Mouse (Mus musculus) c-Kit-positive CD71-negative TER-119-negative erythroid progenitor cells, embryonic 14.5 days (primary cell): Measurements from ENCODE around the gene Gm29735.
"Not testable (repeated sequence)": the region's sequence is repeated elsewhere in the genome, so short reads cannot be mapped to it uniquely, and the experiment has no call there.

ENCODE experiments used
- DNase-seq: peaks from one replicate; pipeline ENCODE4 v3.0.0-alpha.2; 2013; ENCODE audit warnings: low read depth

The Gm29735 gene

DNA sequence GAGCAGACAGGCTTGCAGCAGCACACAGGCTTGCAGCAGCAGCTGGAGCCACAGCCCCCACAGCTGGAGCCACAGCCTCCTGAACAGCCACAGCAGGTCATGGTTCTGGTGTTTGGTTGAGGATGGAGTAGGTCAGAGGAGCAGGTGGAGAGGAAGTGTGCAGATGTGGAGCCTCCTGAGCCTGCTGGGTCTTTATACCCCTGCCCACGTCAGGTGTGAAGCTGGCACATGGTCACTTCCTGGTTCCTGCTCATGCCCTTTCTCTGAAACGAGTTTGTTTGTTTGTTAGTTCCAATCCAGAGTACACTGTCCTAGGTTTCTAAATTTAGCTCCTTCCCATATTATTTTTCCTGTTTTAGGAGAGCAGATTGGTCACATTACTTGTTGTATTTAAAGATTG lies at the start of gene Gm29735:
Gene Gm29735, minus strand, starts transcription at position 101 of the 400 bp plus-strand sequence.
- not testable (repeated sequence) for DNase-seq

- DNase-seq: no peak
Measured at GRCm38 (mm10) chr7:142205488-142205887, 48.6 kb upstream of the Gm29735 start.

GRCm38 (mm10) chr7:142201064-142201463 lies 44.2 kb upstream of the Gm29735 start, which contains the start of gene Krtap5-3:
Krtap5-3 (plus strand) TSS chr7:142201364.
- DNase-seq: no peak

- no peak for DNase-seq
Measured at GRCm38 (mm10) chr7:142198748-142199147, 41.8 kb upstream of the Gm29735 start.

DNA sequence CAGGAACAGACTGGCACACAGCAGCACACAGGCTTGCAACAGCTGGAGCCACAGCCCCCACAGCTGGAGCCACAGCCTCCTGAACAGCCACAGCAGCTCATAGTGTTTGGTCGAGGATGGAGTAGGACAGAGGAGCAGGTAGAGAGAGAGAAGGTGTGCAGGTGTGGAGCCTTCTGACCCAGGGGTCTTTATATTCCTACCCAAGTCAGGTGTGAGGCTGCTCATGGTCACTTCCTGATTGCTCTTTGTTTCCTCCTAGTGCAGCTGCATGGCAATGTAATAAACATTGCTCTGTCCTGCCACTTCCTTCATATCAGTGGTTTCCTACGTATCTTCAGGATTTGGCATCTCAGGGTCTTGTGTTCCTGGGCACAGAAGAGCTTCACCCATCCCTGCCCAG lies 33.4 kb upstream of the Gm29735 start, which contains the start of gene Gm10153:
Gene Gm10153, minus strand, starts transcription at position 101 of the 400 bp plus-strand sequence.
- DNase-seq: no peak

DNA sequence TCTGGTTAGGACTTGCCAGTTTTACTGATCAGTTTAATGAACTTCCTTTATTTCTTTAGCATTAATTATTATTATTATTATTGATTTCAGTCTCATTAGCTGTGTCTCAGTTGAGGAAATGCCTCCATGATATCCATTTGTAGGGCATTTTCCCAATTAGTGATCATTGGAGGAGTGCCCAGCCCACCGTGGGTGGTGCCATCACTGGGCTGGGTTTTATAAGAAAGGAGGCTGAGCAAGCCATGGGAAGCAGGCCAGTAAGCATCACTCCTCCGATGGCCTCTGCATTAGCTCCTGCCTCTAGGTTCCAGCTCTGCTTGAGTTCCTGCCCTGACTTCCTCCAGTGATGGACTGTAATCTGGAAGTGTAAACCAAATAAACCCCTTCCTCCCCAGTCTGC lies 31.2 kb upstream of the Gm29735 start:
- no peak for DNase-seq

DNA sequence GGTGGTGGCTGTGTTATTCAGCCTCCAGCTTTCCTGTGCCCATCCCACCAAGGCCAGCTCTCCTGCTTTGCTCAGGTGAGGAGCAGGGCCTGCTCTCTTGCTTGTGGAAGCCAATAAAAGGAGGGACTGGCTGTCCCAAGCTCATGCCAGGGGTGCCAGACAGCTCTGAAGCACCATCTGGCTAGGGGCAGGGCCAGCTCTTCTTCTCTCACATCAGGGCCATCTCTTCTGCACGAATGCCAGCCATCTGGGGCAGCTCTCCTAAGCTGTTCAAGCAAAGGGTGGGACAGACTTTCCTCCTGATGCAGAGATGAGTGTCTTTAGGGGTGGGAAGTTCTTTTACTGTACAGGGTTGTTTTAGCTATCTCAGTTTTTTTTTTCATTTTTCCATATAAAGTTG lies 24.1 kb upstream of the Gm29735 start:
- no peak for DNase-seq

DNA sequence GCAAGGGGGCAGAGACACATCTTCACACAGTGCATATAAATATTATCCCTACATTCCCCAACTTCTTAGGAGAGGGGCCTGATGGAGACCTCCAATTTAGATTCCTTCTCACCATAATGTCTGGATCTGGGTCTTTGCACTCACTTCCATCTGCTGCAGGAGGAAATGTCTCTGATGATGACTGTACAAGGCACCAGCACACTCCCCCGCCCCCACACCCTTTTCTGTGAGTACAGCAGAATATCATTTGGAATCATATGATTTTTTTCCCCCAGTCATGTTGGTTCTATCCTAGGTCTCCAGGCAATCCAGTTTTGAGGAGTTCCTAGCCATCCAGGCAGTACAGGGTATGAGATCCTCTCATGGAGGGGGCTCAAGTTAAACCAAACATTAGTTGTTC lies 21.8 kb upstream of the Gm29735 start:
- no peak for DNase-seq

- not testable (repeated sequence) for DNase-seq
Measured at GRCm38 (mm10) chr7:142175905-142176304, 19.0 kb upstream of the Gm29735 start, which contains the start of gene Krtap5-2. Krtap5-2 (minus strand) TSS chr7:142176005.

- DNase-seq: peak; percentile 23
Measured at GRCm38 (mm10) chr7:142169836-142170235, 12.9 kb upstream of the Gm29735 start.

DNA sequence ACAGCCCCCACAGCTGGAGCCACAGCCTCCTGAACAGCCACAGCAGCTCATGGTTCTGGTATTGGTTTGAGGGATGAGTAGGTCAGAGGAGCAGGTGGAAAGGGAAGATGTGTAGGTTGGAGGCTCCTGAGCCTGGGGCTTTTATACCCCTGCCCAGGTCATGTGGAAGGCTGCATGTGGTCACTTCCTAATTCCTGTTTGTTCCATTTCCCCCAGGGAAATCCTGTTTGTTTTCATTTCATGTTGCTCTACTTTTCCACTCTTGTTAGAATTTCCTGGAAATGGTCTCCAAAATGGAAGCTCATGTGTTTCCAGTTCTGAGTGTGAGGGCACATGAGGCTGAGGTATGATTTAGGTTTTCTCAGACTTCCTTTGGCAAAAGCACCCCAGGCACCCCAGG lies 8.7 kb upstream of the Gm29735 start, which contains the start of gene Gm4553:
Gene Gm4553, minus strand, starts transcription at position 101 of the 400 bp plus-strand sequence.
- DNase-seq: not testable (repeated sequence)

- no peak for DNase-seq
Measured at GRCm38 (mm10) chr7:142159366-142159765, 2.5 kb upstream of the Gm29735 start.

- DNase-seq: no peak
Measured at GRCm38 (mm10) chr7:142155308-142155707, 1.6 kb downstream of the Gm29735 start.

DNA sequence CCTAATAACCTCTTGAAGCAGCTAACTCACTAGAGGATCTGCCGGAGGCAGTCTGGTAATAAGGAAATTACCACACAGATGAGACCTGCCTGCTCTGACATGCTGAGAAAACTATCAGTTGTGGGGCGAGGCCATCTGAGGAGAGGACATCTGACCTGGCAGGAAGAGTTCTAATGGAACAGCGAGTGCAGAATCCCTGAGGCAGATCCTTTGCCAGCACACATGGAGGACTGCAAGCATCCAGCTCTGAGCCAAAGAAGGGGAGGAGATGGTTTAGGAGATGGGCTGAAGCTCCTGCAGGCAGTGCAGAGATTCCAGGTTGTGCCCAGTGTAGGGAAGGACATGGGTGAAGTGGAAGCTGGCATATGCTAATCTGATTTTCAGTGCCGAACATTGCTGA lies 4.7 kb downstream of the Gm29735 start:
- no peak for DNase-seq

DNA sequence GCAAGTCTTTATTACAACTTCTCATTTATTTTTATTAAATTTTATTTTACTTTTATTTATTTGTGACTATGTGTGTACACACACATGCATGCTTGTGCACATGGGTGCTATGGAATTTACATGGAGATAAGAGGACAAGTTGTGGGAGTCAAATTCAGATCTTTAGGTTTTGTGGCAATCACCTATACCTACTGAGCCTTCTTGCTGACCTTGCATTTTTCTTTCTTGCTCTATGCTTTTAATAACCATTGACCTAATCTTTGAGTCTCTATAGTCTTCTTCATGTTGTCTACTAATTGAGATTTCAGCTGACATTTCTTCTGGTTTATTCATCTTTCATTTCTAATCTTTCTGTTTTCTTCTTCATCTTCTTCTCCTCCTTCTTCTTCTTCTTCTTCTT lies 8.3 kb downstream of the Gm29735 start:
- DNase-seq: no peak

- peak; percentile 38 for DNase-seq
Measured at GRCm38 (mm10) chr7:142146033-142146432, 10.9 kb downstream of the Gm29735 start.

DNA sequence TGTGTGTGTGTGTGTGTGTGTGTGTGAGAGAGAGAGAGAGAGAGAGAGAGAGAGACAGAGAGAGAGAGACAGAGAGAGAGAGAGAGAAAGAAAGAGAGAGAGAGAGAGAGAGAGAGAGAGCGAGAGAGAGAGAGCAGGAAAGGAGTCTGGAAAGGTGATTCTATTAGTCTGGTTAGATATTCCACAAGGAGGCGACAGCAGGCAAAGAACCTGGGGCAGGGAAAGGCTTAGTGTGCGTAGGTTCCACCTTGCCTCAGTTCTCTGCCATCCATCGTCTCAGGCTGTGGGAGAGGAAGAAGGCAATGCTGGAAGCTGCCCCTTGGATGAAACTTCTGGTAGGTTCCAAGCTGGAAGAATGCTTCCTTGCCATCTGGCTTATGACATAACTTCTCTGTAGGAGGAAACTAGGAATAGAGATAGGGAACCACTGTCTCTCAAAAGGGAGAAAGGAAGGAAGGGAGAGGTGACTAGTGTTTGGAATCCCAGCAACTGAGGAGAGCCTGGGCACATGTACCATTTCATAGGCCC lies 11.4 kb downstream of the Gm29735 start:
- DNase-seq: no peak

- DNase-seq: no peak
Measured at GRCm38 (mm10) chr7:142144507-142144906, 12.4 kb downstream of the Gm29735 start, which contains the start of gene Gm45337. Gm45337 (minus strand) TSS chr7:142144607.

- DNase-seq: not testable (repeated sequence)
Measured at GRCm38 (mm10) chr7:142143506-142144010, 13.4 kb downstream of the Gm29735 start.

- DNase-seq: no peak
Measured at GRCm38 (mm10) chr7:142140696-142141095, 16.2 kb downstream of the Gm29735 start.

- DNase-seq: not testable (repeated sequence)
Measured at GRCm38 (mm10) chr7:142135934-142136333, 21.0 kb downstream of the Gm29735 start, which contains the start of gene Gm39115. Gm39115 (minus strand) TSS chr7:142136034.

- DNase-seq: no peak
Measured at GRCm38 (mm10) chr7:142134206-142134995, 22.5 kb downstream of the Gm29735 start.

DNA sequence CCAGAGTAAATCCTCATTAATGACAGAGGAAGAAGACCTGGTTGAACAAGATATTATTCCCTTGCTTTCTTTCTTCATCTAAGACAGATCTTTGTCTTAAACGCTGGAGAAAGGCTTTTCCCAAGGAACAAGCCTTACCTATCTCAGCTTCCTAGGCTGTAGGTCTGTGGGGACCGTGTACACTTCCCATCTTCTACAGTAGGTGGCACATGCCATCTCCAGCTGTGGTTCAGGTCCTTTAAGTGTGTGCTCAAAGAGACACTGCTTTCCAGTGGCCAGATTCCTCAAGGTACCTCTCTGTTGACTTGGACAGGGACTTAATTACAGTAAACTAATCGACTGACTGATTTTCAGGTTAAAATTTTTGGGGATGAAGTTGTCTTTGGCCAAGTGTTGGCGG lies 28.1 kb downstream of the Gm29735 start:
- DNase-seq: no peak
